Mouse (Mus musculus) small intestine, adult 2 months (tissue): ENCODE data around the gene Tbx21. TPM values are rescaled to one million over a fixed set of nuclear protein-coding genes. Genes with fewer than 3 reads are reported as not detected.

ENCODE experiments used
- H3K27ac ChIP-seq: fragments of 200-500 bp; 2 replicates; pipeline ENCODE4 v1.5.1; 2012; ENCODE audit warnings: low read depth, low read length, control low read depth, inconsistent platforms; ENCODE audit not compliant: insufficient read depth
- H3K27me3 ChIP-seq: fragments of 200-500 bp; 2 replicates; pipeline ENCODE4 v1.6.1; 2012; ENCODE audit warnings: mild to moderate bottlenecking, moderate library complexity, low read length, inconsistent platforms; ENCODE audit not compliant: control insufficient read depth, insufficient read depth
- H3K36me3 ChIP-seq: fragments of 200-500 bp; 2 replicates; pipeline ENCODE4 v1.6.1; 2012; ENCODE audit warnings: mild to moderate bottlenecking, low read length, control low read depth, inconsistent platforms; ENCODE audit not compliant: control insufficient read depth, insufficient read depth
- H3K4me1 ChIP-seq: fragments of 200-500 bp; 2 replicates; pipeline ENCODE4 v1.6.1; 2012; ENCODE audit warnings: low read length, inconsistent platforms, mixed read lengths; ENCODE audit not compliant: control insufficient read depth, insufficient read depth, insufficient read length
- H3K4me3 ChIP-seq: fragments of 200-500 bp; 2 replicates; pipeline ENCODE4 v1.5.1; 2012; ENCODE audit warnings: low read depth, mild to moderate bottlenecking, control low read depth, inconsistent platforms, low read length, moderate library complexity
- CTCF ChIP-seq: fragments of 200-500 bp; IDR thresholded peaks from 2 replicates; pipeline ENCODE4 v1.5.1; 2012; ENCODE audit warnings: low read depth, mild to moderate bottlenecking, control low read depth, inconsistent platforms, low read length, moderate library complexity, mixed read lengths; ENCODE audit not compliant: insufficient replicate concordance, insufficient read length; ENCODE audit errors: extremely low read depth
- POLR2A ChIP-seq: fragments of 200-500 bp; IDR thresholded peaks from 2 replicates; pipeline ENCODE4 v1.6.1; 2012; ENCODE audit warnings: low read depth, mild to moderate bottlenecking, control low read depth, inconsistent platforms, low read length, moderate library complexity
- WGBS: fragments of 180-500 bp; shearing (Covaris S2); methylation state at CpG from one replicate; pipeline ENCODE4 v1.1.7; 2018; 5-methylcytosine and 5-hydroxymethylcytosine counted together
- polyA plus RNA-seq: library from polyadenylated mRNA; depleted of rRNA; stranded (reverse); fragments of >200 nt; gene quantifications from 2 replicates; pipeline ENCODE4 v1.2.3, GENCODE M21; 2012

Gene Tbx21
- polyA plus RNA-seq, 1 experiment, result 2.3 TPM

- TF ChIP-seq CTCF, result peak; percentile 82; the same call in 1 of the 2 replicates
- TF ChIP-seq POLR2A, result no peak
- 15% methylated on average over 9 of the region's 9 CpGs for WGBS
- H3K36me3 ChIP-seq, result no peaks in the 10 kb centered on the region
- no peak overlapping the region for H3K27ac ChIP-seq
- peaks cover 2% of the 10 kb centered on the region for H3K4me1 ChIP-seq
- H3K4me3 ChIP-seq, result no peak overlapping the region
- peaks cover 21% of the 10 kb centered on the region for H3K27me3 ChIP-seq
Observed at GRCm38 (mm10) chr11:97101722-97102121, 13.4 kb downstream of the Tbx21 start.

DNA sequence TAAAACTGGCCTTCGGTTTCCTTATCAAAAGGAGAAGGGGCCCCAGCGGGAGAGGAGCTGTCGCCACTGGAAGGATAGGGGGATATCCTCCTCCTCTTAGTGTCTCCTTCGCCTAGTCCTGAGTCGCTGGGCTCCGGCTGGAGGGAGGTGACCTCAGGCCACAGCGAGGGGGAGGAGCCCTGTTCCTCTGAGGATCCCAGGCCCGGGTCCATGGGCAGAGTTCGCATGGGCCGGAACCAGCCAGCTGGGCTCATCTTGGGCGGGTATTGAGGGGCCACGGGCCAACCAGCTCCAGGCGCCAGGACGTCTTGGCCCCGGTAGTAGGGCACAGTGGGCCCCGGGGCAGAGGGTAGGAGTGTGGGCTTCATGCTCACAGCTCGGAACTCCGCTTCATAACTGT lies 16.3 kb downstream of the Tbx21 start:
- TF ChIP-seq CTCF, result no peak
- TF ChIP-seq POLR2A, result no peak
- peaks cover 26% of the 10 kb centered on the region for H3K27me3 ChIP-seq
- H3K4me3 ChIP-seq, result no peak overlapping the region
- H3K36me3 ChIP-seq, result no peaks in the 10 kb centered on the region
- 15% methylated on average over 18 of the region's 18 CpGs for WGBS
- peaks cover 2% of the 10 kb centered on the region for H3K4me1 ChIP-seq
- H3K27ac ChIP-seq, result no peak overlapping the region

- no peaks in the 10 kb centered on the region for H3K4me1 ChIP-seq
- no peak overlapping the region for H3K4me3 ChIP-seq
- no peak overlapping the region for H3K27ac ChIP-seq
- 54% methylated on average over 2 of the region's 2 CpGs for WGBS
- TF ChIP-seq CTCF (no peak), POLR2A (no peak)
- H3K36me3 ChIP-seq, result no peaks in the 10 kb centered on the region
- H3K27me3 ChIP-seq, result peaks cover 26% of the 10 kb centered on the region
Observed at GRCm38 (mm10) chr11:97094600-97094999, 20.5 kb downstream of the Tbx21 start.

DNA sequence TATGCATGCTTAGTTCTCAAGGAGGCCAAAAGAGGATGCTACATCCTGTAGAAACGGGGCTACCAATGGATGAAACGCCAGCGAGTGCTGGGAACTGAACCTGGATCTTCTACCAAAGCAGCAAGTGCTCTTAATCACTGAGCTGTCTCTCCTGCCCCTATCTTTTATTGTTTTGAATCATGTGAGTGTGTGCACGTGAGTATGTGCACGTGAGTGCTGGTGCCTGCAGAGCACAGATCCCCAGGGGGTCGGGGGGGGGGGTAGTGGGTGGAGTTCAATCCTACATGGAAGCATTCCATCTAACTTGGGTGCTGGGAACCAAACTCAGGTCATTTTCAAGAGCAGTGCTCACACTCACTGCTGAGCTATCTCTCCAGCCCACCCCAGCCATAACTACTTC lies 28.8 kb downstream of the Tbx21 start:
- 60% methylated on average over 6 of the region's 6 CpGs for WGBS
- no peak overlapping the region for H3K27ac ChIP-seq

GRCm38 (mm10) chr11:97084821-97085505 lies 30.2 kb downstream of the Tbx21 start:
- WGBS, result 68% methylated on average over 15 of the region's 15 CpGs
- TF ChIP-seq POLR2A (no peak), CTCF (no peak)
- no peaks in the 10 kb centered on the region for H3K36me3 ChIP-seq
- no peak overlapping the region for H3K4me3 ChIP-seq
- no peaks in the 10 kb centered on the region for H3K27me3 ChIP-seq
- no peak overlapping the region for H3K27ac ChIP-seq
- H3K4me1 ChIP-seq, result no peaks in the 10 kb centered on the region

More for the DNA sequence above, 28.8 kb downstream of the Tbx21 start:
- no peaks in the 10 kb centered on the region for H3K27me3 ChIP-seq
- H3K4me3 ChIP-seq, result no peak overlapping the region
- no peaks in the 10 kb centered on the region for H3K4me1 ChIP-seq
- no peaks in the 10 kb centered on the region for H3K36me3 ChIP-seq
- TF ChIP-seq POLR2A (no peak), CTCF (no peak)

DNA sequence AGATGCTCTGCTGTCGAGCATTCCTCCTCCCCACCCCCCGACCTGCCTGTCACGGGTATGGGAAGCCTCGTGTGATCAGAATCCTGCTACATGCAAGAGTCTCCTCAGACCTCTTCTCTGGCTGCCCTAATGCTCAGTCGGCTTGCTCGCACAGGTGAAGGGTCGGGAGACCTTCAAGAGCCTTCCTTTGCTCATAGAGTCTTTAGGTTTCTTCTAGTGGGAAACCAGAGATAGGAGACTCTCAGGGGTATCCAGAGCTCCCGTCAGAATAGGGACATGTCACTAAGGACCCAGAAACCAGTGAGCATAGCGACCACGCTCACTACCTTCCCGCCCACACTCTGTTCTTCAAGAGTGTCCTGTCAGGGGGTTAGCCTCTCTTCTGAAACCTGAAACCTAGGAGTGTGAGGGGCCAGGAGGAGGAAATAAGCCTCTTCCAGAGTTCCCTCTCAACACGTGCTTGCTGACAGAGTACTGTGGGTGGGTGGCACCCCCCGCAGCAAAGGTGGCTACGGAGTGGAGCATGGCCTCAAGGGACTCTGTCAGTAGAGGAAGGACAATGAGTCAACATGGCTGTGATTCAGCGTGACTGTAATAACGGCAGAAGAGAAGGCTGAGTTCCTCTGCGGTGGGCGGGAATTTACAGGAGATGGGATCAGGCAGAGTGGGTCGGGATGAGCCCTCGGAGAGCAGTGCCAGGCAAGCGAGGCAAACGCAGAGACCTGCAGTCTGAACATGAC lies 31.6 kb downstream of the Tbx21 start:
- H3K27ac ChIP-seq, result no peak overlapping the region
- H3K27me3 ChIP-seq, result no peaks in the 10 kb centered on the region
- TF ChIP-seq POLR2A (no peak), CTCF (no peak)
- no peaks in the 10 kb centered on the region for H3K36me3 ChIP-seq
- WGBS, result 23% methylated on average over 22 of the region's 22 CpGs
- no peaks in the 10 kb centered on the region for H3K4me1 ChIP-seq
- no peak overlapping the region for H3K4me3 ChIP-seq

- Histone ChIP-seq H3K4me1 (no peaks in the 10 kb centered on the region), H3K4me3 (no peak overlapping the region), H3K36me3 (no peaks in the 10 kb centered on the region), H3K27ac (no peak overlapping the region), H3K27me3 (no peaks in the 10 kb centered on the region)
- TF ChIP-seq CTCF, result peak; percentile 64; the same call in 1 of the 2 replicates
- TF ChIP-seq POLR2A, result no peak
- WGBS, result 22% methylated on average over 11 of the region's 11 CpGs
Observed at GRCm38 (mm10) chr11:97082977-97083376, 32.2 kb downstream of the Tbx21 start.
